Mouse (Mus musculus) MEL (cell line): ENCODE data around the gene Prdm16. TPM values are rescaled to one million over a fixed set of nuclear protein-coding genes. Genes with fewer than 3 reads are reported as not detected.

Experiments used
- polyA plus RNA-seq, 2 experiments: library from polyadenylated mRNA; stranded (reverse) in 1 of 2; unstranded in 1 of 2; fragments of >175 nt in 1 of 2; fragments of >200 nt in 1 of 2; gene quantifications; 2 replicates each; pipeline versions ENCODE4 v1.2.1 to v1.2.4; 2012; ENCODE audit warnings: low replicate concordance in 2 of 2, low read depth in 1 of 2; ENCODE audit not compliant: insufficient read length in 2 of 2, insufficient read depth in 1 of 2, missing spikeins in 1 of 2
- total RNA-seq: library from RNA; depleted of rRNA; stranded (reverse); fragments of 300-350 nt; gene quantifications from 2 replicates; pipeline ENCODE4 v1.2.3, GENCODE M21; 2012; rRNA removed

Prdm16 gene
- total and polyA plus RNA-seq, 3 experiments = not detected

Other genes with a start within 250 kb of the Prdm16 start
- gene Actrt2, start 31.0 kb upstream of the Prdm16 start, total RNA-seq = not detected in 2 replicates
- gene Actrt2, start 31.0 kb upstream of the Prdm16 start, polyA plus RNA-seq = not detected
- not detected in 2 replicates for gene Ttc34, start 200.6 kb upstream of the Prdm16 start, total RNA-seq
- not detected for gene Ttc34, start 200.6 kb upstream of the Prdm16 start, polyA plus RNA-seq
- gene Mmel1, start 232.7 kb upstream of the Prdm16 start, total RNA-seq = 0.08 TPM in 1 of 2 replicates, not detected in the other
- gene Mmel1, start 232.7 kb upstream of the Prdm16 start, polyA plus RNA-seq = under 1 TPM in 1 of 2 experiments, not detected in 1; 0.07 TPM